Mouse (Mus musculus) embryonic facial prominence, embryonic 15.5 days (tissue): Measurements from ENCODE around the gene Psmd2. TPM values are rescaled to one million over a fixed set of nuclear protein-coding genes. Genes with fewer than 3 reads are reported as not detected.

Experiments used
- ATAC-seq: fragments of 200-750 bp; cut with Nextera tagmentation; 2 replicates; pipeline ENCODE4 v1.8.0; 2017; ENCODE audit warnings: low read depth, moderate TSS enrichment; ENCODE audit not compliant: insufficient number of reproducible peaks, low FRiP score, low TSS enrichment
- H3K27ac ChIP-seq: fragments of 300-500 bp; sonication (generic); replicated peaks from 2 replicates; pipeline ENCODE4 v1.5.1; 2015; ENCODE audit warnings: mild to moderate bottlenecking, inconsistent platforms
- H3K27me3 ChIP-seq: fragments of 300-500 bp; sonication (generic); 2 replicates; pipeline ENCODE4 v1.6.1; 2015; ENCODE audit warnings: inconsistent platforms
- H3K36me3 ChIP-seq: fragments of 300-500 bp; sonication (generic); 2 replicates; pipeline ENCODE4 v1.6.1; 2015; ENCODE audit warnings: mild to moderate bottlenecking, inconsistent platforms
- H3K4me1 ChIP-seq: fragments of 300-500 bp; sonication (generic); 2 replicates; pipeline ENCODE4 v1.6.1; 2015; ENCODE audit warnings: inconsistent platforms
- H3K4me2 ChIP-seq: fragments of 300-500 bp; sonication (generic); replicated peaks from 2 replicates; pipeline ENCODE4 v1.6.1; 2015; ENCODE audit warnings: mild to moderate bottlenecking, inconsistent platforms
- H3K4me3 ChIP-seq: fragments of 300-500 bp; sonication (generic); replicated peaks from 2 replicates; pipeline ENCODE4 v1.5.1; 2015; ENCODE audit warnings: mild to moderate bottlenecking, inconsistent platforms
- H3K9ac ChIP-seq: fragments of 300-500 bp; sonication (generic); 2 replicates; pipeline ENCODE4 v1.6.1; 2015; ENCODE audit warnings: inconsistent platforms
- H3K9me3 ChIP-seq: fragments of 300-500 bp; sonication (generic); replicated peaks from 2 replicates; pipeline ENCODE4 v1.6.1; 2016; ENCODE audit warnings: inconsistent platforms
- WGBS: fragments of 180-500 bp; shearing (Covaris S2); methylation state at CpG from one replicate; pipeline ENCODE4 v1.1.7; 2015; 5-methylcytosine and 5-hydroxymethylcytosine counted together
- polyA plus RNA-seq: library from polyadenylated mRNA; unstranded; fragments of >200 nt; fragmentation: Nextera tagmentation; extraction: Ambion mirVana; gene quantifications from 2 replicates; pipeline ENCODE4 v1.2.1, GENCODE M21; 2015

Psmd2 gene
- polyA plus RNA-seq, 1 experiment from 2014 or later = 297 TPM

DNA sequence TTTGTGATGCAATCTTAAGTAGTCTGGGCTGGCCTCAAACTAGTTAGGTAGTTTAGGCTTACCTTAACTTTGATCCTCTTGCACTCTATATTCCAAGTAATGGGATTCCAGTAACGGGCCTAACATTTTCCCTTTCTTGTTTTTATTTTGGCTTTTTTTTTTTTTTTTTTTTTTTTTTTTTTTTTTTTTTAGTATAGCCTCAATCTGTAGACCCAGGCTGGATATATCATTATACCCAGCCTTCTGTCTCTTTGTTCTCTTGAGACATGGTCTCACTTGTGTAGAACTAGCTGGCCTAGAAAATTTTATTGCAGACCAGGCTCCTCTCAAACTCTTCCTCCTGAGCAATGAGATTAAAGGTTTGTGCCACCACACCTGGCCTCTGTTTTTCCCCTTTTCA is 40.2 kb downstream of the Psmd2 start:
- H3K27me3 ChIP-seq = no peaks in the 10 kb centered on the region
- H3K4me2 ChIP-seq = no peak overlapping the region
- ATAC-seq = no peak
- H3K4me3 ChIP-seq = no peak overlapping the region
- H3K27ac ChIP-seq = no peak overlapping the region
- H3K4me1 ChIP-seq = peaks cover 43% of the 10 kb centered on the region
- H3K9me3 ChIP-seq = no peaks in the 10 kb centered on the region
- peaks cover 57% of the 10 kb centered on the region for H3K36me3 ChIP-seq
- 63% methylated on average over 1 of the region's 1 CpGs for WGBS
- H3K9ac ChIP-seq = no peak overlapping the region

DNA sequence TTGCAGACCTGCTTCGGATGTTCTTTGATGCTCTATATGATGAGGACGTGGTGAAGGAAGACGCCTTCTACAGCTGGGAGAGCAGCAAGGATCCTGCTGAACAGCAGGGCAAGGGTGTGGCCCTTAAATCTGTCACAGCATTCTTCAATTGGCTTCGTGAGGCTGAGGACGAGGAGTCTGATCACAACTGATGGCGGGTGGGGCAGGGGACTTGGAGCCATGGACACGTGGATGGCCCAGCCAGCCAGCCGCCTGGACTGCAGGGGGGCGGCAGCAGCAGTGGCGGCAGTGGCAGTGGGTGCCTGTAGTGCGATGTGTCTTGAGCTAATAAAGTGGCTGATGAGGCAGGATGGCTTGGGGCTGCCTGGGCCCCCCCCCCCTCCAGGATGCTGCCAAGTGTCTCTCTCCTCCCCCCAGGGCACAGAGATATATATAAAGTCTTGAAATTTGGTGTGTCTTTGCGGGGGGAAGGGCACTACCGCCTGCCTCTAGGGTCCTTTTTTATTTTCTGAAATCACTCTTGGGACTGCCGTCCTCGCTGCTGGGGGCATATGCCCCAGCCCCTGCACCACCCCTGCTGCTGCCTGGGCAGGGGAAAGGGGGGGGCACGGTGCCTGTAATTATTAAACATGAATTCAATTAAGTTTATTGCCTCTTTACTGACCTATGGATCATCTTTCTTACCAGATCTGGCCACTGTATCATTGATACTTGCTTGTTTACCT is 41.0 kb downstream of the Psmd2 start:
- H3K27ac ChIP-seq = peak overlapping the region; percentile 94; the same call in 1 of the 2 replicates
- peaks cover 44% of the 10 kb centered on the region for H3K4me1 ChIP-seq

DNA sequence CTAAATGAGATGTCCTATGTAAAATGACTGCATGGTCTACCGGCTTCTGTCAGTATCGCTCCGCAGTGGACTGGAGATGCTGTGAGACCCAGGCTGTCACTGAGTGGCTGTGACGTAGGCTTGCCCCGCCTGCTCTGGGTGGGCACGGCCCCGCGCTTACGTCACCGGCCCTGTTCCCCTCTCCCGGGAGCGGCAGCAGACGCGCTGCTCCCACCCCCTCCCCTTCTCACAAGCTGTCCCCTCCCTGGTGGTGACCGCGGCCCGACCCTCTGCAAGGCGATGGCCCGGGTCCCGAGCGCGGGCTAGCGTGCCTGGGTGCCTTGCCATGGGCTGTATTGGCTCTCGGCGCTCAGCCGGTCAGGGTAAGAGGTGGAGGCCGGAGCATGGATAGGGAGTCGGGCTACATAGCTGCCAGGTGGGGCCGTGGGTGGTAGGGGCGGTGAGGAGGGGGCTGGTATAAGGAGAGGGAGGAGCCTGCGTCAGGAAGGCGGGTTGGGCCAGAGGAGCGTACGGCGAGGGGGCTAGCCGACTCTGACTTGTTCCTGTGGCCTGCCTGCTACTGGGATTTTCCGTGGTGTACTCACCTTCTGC is 41.8 kb downstream of the Psmd2 start, which contains the start of gene Fam131a:
Gene Fam131a (plus strand): TSS at position 131 of the 591 bp plus-strand sequence.
- Histone ChIP-seq H3K9me3 (no peaks in the 10 kb centered on the region), H3K4me2 (peak within 1 kb of the TSS; percentile 86), H3K27ac (peak within 1 kb of the TSS; percentile 94), H3K4me3 (peak within 1 kb of the TSS; percentile 72), H3K36me3 (peaks cover 41% of the 10 kb centered on the region), H3K9ac (peak within 1 kb of the TSS; percentile 63), H3K27me3 (no peaks in the 10 kb centered on the region), H3K4me1 (peaks cover 44% of the 10 kb centered on the region)
- peak; percentile 92 for ATAC-seq
- WGBS = under 1% methylated on average over 36 of the region's 37 CpGs

More for the DNA sequence above, 41.0 kb downstream of the Psmd2 start:
- no peak overlapping the region for H3K9ac ChIP-seq
- no peak for ATAC-seq
- H3K4me2 ChIP-seq = peak overlapping the region; percentile 86; the same call in 1 of the 2 replicates
- H3K9me3 ChIP-seq = no peaks in the 10 kb centered on the region
- peak overlapping the region; percentile 72; the same call in 1 of the 2 replicates for H3K4me3 ChIP-seq
- H3K36me3 ChIP-seq = peaks cover 49% of the 10 kb centered on the region
- H3K27me3 ChIP-seq = no peaks in the 10 kb centered on the region
- 37% methylated on average over 16 of the region's 16 CpGs for WGBS

DNA sequence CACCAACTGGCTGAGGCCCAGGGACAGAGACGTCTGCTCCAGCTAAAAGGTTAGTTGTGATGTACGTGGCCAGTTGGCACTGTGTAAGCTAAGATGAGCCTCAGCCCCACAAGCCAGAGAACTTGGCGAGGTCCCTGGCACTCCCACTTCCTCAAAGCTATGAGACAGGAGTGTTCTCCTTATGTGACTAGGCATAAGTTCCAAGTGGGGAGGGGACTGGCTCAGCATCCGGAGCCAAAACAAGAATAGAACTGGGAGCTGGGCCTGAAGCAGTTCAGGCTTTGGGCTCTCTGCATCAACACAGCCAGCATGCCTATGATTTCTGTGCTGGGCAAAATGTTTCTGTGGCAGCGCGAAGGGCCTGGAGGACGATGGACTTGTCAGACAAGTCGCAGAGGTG is 43.3 kb downstream of the Psmd2 start:
- H3K4me3 ChIP-seq = peak overlapping the region; percentile 43

DNA sequence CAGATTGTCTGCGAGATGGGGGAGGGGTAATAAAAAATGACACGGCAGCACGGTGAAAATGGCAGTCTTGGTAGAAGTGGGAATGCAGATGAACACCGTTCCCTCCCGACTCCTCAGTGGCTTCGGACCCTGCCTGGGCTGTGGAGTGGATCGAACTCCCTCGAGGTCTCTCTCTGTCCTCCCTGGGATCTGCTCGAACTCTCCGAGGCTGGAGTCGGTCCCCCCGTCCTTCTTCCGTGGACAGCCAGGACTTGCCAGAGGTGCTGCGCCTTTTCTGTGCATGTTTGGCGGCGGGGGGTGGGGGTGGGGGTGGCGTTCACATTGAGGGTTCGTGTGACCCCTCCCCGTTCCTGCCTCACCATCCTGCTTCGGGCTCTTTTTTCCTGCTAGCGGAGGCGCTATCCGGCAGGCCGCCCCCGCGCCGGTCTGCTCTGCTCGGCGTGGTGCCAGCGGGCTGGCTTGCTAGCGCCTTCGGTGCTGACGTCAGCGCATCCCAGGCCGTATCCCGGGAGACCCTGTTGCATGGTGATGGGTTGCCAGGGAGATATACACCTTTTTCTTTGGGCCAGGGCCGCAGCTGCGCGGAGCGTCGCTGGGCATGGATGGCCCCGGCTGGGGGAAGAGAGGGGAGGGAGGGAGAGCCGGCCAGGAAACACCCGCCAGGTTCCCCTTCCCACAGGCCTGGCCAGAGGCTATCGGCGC is 44.3 kb downstream of the Psmd2 start:
- WGBS = 3% methylated on average over 46 of the region's 46 CpGs
- no peaks in the 10 kb centered on the region for H3K9me3 ChIP-seq
- H3K27ac ChIP-seq = 0 out of 2 replicates have a peak overlapping the region, but pooled peaks have one; percentile 35
- peak overlapping the region; percentile 74 for H3K4me2 ChIP-seq
- H3K4me1 ChIP-seq = peaks cover 44% of the 10 kb centered on the region
- peak overlapping the region; percentile 43 for H3K4me3 ChIP-seq
- H3K36me3 ChIP-seq = peaks cover 28% of the 10 kb centered on the region
- peak; percentile 65 for ATAC-seq
- no peaks in the 10 kb centered on the region for H3K27me3 ChIP-seq
- 0 out of 2 replicates have a peak overlapping the region, but pooled peaks have one; percentile 4 for H3K9ac ChIP-seq

More for the DNA sequence above, 43.3 kb downstream of the Psmd2 start:
- Histone ChIP-seq H3K9me3 (no peaks in the 10 kb centered on the region), H3K4me2 (peak overlapping the region; percentile 74), H3K27ac (peak overlapping the region; percentile 72), H3K27me3 (no peaks in the 10 kb centered on the region), H3K4me1 (peaks cover 44% of the 10 kb centered on the region), H3K36me3 (peaks cover 33% of the 10 kb centered on the region), H3K9ac (no peak overlapping the region)
- WGBS = 63% methylated on average over 8 of the region's 8 CpGs
- no peak for ATAC-seq

DNA sequence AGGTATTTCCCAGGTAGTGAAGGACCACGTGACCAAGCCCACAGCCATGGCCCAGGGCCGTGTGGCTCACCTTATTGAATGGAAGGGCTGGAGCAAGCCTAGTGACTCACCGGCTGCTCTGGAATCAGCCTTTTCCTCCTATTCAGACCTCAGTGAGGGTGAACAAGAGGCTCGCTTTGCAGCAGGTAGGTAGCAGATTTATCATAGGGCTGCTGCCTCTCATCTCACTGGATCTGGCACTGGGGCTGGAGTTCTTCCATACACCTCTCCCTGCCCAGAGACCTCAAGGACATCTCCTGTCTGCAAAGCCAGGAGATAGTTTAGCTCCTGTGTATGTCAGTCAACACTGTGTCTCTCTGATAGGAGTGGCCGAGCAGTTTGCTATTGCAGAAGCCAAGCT is 47.8 kb downstream of the Psmd2 start:
- H3K4me2 ChIP-seq = no peak overlapping the region
- no peaks in the 10 kb centered on the region for H3K27me3 ChIP-seq
- no peaks in the 10 kb centered on the region for H3K9me3 ChIP-seq
- H3K4me3 ChIP-seq = no peak overlapping the region
- H3K4me1 ChIP-seq = peaks cover 40% of the 10 kb centered on the region
- 75% methylated on average over 5 of the region's 5 CpGs for WGBS
- no peak for ATAC-seq
- no peak overlapping the region for H3K9ac ChIP-seq
- no peak overlapping the region for H3K27ac ChIP-seq
- H3K36me3 ChIP-seq = peaks cover 26% of the 10 kb centered on the region; the same call in 1 of the 2 replicates

DNA sequence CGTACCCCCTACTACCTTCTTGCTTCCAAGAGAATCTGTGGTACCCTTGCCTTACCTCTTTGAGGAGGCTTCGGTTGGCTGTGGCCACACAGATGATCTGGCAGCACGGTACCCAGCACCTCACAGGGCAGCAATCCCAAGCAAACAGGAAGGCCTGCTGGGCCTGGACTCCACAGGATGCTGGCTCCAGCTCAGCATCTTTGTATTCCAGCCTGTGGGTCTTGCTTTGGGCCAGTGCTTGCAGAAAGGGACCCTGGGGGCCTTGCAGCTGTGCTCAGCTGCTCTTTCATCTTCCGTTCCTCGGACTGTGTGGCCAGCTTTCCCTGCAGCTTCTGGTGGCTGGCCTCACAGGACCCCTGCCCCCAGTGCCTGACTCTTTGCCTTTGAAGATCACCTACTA is 48.6 kb downstream of the Psmd2 start:
- no peak overlapping the region for H3K27ac ChIP-seq
- WGBS = 47% methylated on average over 5 of the region's 5 CpGs
- H3K4me1 ChIP-seq = peaks cover 33% of the 10 kb centered on the region
- no peak overlapping the region for H3K9ac ChIP-seq
- H3K27me3 ChIP-seq = no peaks in the 10 kb centered on the region
- no peak for ATAC-seq
- H3K9me3 ChIP-seq = no peaks in the 10 kb centered on the region
- no peak overlapping the region for H3K4me3 ChIP-seq
- peaks cover 26% of the 10 kb centered on the region; the same call in 1 of the 2 replicates for H3K36me3 ChIP-seq
- no peak overlapping the region for H3K4me2 ChIP-seq

DNA sequence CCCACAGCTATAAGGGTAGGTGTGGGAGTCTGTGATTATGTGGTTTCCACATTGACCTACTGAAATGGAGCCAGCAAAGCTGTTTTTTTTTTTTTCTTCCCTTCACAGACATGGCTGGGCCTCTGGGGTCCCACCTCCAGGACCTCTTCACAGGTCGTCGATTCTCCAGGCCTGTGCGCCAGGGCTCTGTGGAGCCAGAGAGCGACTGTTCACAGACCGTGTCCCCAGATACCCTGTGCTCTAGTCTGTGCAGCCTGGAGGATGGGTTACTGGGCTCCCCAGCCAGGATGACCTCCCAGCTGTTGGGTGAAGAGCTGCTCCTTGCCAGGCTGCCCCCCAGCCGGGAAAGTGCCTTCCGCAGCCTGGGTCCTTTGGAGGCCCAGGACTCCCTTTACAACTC is 49.9 kb downstream of the Psmd2 start:
- peaks cover 29% of the 10 kb centered on the region for H3K36me3 ChIP-seq
- H3K9ac ChIP-seq = 0 out of 2 replicates have a peak overlapping the region, but pooled peaks have one; percentile 15
- H3K4me3 ChIP-seq = no peak overlapping the region
- peaks cover 20% of the 10 kb centered on the region for H3K4me1 ChIP-seq
- WGBS = 49% methylated on average over 7 of the region's 7 CpGs
- H3K27me3 ChIP-seq = no peaks in the 10 kb centered on the region
- no peaks in the 10 kb centered on the region for H3K9me3 ChIP-seq
- H3K27ac ChIP-seq = peak overlapping the region; percentile 79
- no peak overlapping the region for H3K4me2 ChIP-seq
- peak; percentile 43; the same call in 1 of the 2 replicates for ATAC-seq

DNA sequence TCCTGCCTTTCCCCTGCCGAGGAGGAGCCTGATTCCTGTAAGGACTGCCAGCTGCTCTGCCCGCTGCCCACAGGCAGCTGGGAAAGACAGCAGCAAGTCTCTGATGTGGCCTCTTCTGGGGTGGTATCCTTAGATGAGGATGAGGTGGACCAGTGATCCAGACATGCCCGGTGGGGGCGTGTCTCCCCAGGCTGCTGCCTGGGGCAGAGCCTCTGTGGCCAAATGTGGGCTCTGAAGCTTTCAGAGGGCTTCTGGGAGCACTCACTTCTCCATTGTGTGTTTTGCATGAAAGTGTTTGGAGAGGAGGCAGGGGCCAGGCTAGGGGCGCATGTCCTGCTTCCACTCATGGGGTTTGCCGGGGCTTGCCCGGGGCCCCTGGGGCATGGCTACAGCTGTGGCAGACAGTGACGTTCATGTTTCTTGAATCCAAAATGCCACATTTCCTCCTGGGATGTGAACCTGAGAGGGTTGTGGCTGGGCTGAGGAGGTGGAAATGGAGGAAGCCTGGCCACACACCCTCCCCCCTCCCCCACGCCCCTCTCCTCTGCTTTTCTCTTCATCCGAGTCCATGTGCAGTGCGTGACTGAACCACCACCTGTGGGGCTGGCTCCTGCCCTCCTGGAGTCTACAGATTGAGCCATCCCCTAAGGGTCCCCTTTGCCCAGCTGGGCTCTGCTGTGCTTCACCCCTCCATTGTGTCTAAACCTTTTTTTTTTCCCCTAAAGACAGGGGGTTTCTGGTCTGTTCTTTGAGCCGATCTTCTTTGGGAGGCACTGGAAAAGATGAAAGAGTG is 50.5 kb downstream of the Psmd2 start:
- no peak overlapping the region for H3K4me3 ChIP-seq
- peak; percentile 78 for ATAC-seq
- peak overlapping the region; percentile 79 for H3K27ac ChIP-seq
- no peaks in the 10 kb centered on the region for H3K9me3 ChIP-seq
- 0 out of 2 replicates have a peak overlapping the region, but pooled peaks have one; percentile 15 for H3K9ac ChIP-seq
- peaks cover 17% of the 10 kb centered on the region for H3K4me1 ChIP-seq
- WGBS = 13% methylated on average over 12 of the region's 12 CpGs
- peaks cover 35% of the 10 kb centered on the region for H3K36me3 ChIP-seq
- H3K4me2 ChIP-seq = peak overlapping the region; percentile 6; the same call in 1 of the 2 replicates
- H3K27me3 ChIP-seq = no peaks in the 10 kb centered on the region

DNA sequence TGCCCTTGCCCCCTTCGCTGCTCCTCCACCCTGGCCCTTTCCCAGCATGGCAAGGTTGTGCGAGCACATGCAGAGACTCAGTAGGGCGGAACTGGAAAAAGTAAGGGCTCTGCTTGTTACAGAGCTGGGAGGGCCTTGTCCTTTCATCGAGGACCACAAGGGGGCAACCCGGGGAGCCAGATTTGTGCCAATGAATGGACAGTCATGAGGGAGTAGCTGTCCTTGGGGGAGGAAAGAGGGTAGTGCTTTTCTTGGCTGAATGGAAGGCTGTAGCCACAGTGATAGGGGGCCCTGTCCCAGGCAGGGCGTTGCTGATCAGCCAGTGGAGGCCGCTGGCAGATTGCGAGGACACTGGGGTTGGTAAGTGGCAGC is 51.1 kb downstream of the Psmd2 start:
- peaks cover 17% of the 10 kb centered on the region for H3K4me1 ChIP-seq
- no peak overlapping the region for H3K9ac ChIP-seq
- H3K9me3 ChIP-seq = no peaks in the 10 kb centered on the region
- H3K36me3 ChIP-seq = peaks cover 40% of the 10 kb centered on the region
- H3K4me2 ChIP-seq = peak overlapping the region; percentile 6; the same call in 1 of the 2 replicates
- H3K4me3 ChIP-seq = no peak overlapping the region
- WGBS = 13% methylated on average over 8 of the region's 8 CpGs
- peak overlapping the region; percentile 79; the same call in 1 of the 2 replicates for H3K27ac ChIP-seq
- H3K27me3 ChIP-seq = no peaks in the 10 kb centered on the region
- ATAC-seq = peak; percentile 58
